Mouse (Mus musculus): ENCODE results near the gene Bicral.

GRCm38 (mm10) chr17:46864566-46865195 is 6.4 kb upstream of the Bicral start:
- TF ChIP-seq CTCF (IDR thresholded peaks at IDR 0.05; ENCODE audit: insufficient read depth, low read depth, low read length) (no peak), POLR2A (IDR thresholded peaks at IDR 0.05; ENCODE audit: insufficient read depth, low read depth, low read length) (no peak)
